Mouse (Mus musculus): ENCODE results near the gene Filip1. TPM values are rescaled to one million over a fixed set of nuclear protein-coding genes. Genes with fewer than 3 reads are reported as not detected.
"Not testable (repeated sequence)": the region's sequence is repeated elsewhere in the genome, so short reads cannot be mapped to it uniquely, and the experiment has no call there.

Gene Filip1
- 1 to 10 TPM in 2 of 3 experiments, under 1 TPM in 1; 0.36 to 1.7 (median 1.0) TPM for polyA plus RNA-seq (2017; shearing (Covaris generic))

DNA sequence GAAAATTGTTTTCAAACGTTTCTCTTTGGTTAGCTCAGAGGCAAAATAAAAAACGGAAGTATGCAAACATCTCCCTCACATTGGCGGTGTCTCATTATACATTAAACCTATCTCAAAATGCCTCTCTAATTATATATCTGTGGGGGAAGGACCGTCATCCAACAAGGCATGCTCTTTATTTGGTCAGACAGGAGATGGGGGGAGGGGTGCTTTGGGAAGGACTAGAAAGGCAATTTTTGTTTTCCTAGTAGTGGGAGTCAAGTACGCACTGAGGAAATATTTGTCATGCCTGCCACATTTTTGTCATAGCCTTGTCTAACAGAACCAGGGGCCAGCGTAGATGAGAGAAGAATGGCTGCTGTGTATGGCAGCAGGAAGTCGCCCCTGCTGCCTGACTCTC, at the start of gene Filip1:
Filip1 (minus strand) TSS at position 101 of the 400 bp plus-strand sequence.
- no peak for ATAC-seq

DNA sequence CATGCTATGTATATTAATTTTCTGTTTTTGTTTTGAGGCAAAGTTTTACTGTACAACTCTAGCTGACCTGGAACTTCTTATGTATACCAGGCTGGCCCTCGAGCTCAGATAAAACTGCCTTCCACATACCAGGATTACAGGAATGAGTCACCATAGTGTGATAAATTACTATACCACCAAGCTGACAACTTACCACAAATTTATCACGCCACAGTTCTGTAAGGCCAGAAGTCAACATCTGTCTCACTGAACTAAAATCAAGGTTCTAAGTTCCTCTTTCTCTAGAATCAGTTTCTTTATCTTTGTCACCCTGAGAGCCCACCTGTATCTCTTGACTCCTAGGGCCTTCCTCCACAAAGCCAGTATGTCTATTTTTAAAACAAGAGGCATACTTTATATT, 45.0 kb upstream of the Filip1 start:
- no peak for ATAC-seq

DNA sequence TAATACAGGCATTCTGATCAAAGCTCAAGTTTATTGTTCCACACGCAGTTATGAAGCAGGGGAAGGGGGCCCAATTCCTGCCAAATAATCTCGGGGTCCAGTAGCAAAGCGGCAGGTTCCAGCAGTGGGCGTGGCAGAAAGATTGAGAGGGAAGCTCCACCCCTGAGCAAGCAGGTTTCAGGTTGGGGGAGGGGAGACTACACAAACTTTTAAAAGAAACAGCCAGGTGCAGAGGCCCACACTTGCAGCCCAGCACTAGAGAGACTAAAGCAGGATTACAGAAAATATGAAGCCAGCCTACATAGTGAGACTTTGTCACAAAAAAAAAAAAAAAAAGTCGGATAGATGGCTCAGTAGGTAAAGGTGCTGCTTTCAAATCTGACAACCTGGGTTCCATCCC, 40.3 kb upstream of the Filip1 start:
- ATAC-seq = no peak

DNA sequence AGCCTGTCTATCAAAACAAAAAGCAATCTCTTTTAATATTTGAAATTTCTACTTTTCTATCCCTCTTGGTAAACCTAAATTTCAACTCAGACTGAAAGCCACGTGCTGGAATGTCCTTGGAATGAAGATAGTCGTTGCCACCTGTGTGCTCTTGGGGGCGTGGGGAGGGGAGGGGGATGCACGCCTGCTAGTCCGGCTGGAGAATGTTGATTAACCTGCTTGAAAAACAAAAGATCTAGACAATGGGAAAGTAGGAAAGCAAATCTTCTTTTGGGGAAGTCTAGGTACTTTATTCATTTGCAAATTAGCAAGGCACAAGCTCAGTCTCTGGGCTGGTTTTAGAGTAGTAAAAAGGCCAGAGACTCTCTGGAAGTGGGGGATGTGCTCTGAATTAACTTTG, 36.6 kb upstream of the Filip1 start:
- not testable (repeated sequence) for ATAC-seq

DNA sequence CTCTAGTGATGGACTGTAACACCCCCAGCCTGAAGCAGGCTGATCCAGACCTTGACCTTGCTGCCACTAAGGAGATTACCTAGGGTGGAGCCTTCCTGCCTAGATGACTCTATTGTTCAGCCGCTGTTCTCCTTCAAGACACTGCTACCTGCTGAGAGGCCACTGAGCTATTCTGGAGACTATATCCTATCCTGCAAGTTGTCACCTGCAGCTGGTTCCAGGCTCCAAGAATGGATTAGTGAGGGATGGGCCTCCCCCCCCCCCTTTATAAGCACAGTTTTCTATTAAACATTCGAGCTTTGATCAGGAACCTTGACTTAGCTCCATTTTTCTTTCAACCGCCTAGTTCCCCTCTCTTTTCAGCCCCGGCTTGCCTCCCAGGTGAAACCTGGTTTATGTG, 31.6 kb upstream of the Filip1 start:
- ATAC-seq = not testable (repeated sequence)

DNA sequence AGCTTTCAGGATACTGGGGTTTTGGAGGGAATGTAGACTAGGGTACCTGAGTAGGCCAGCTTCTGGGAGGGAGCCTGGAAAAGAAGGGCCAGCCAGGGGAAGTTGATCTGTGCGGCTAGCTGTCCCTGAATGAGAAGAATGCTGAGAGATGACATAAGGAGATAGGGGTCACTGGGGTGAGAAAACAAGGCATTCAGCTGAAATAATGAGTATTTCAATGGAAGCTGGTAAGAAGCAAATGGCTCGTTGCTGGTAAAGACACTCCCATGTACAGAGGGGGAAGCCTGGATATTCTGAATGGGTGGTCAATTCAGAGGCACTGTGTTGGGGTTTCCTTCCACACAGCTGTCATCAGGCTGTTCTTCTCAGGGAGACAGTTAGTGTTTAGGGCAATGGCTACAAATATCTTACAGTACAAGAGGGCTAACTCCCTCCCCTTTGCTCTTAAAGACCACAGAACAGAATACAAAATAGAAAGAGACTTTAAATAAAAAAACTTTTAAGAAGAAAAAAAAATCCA, 26.7 kb upstream of the Filip1 start:
- ATAC-seq = no peak

DNA sequence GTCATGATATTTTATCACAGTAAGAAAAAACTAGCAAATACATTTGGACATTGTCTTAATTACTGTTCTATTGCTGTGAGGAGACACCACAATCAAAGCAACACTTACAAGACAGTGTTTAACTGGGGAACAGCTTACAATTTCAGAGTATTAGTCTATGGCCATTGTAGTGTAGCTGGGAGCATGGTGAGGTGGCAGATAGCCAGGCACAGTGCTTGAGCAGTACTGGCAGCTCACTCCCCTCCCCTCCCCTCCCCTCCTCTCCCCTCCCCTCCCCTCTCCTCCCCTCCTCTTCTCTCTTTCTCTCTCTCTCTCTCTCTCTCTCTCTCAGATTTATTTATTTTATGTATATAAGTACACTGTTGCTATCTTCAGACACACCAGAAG, 25.3 kb upstream of the Filip1 start:
- ATAC-seq = no peak

DNA sequence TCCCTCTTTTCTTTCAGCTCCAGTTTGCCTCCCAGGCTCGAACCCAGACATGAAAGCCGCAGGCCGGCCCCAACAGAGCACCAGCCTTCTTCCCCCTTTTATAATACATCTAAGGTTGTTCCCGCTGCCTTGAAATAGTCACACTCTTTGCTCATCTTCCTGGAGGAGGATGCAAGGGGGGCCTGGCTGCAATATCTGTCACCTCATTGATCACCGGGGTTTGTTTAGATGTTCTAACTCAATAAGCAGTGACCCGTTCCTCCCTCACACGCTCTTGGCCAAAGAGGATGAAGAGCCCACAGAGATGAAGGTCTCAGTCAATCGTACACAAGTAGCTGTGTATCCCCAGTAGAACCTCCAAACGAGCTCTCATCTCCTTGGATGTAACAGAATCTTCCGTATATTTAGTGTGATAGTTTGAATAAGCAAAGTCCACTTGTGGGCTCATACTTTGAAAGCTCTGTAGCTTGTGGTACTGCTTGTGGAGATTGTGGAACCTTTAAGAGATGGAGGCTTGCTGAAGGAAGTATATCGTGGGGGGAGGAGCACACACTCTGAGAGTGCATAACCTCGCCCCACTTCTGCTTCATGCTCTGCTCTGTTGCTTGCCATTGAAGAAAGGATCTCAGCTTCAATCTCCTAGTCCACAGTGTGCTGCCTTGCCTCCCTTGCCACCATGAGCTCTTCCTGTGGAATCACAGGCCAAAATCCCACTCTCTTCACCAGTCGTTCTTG, 24.8 kb upstream of the Filip1 start:
- no peak for ATAC-seq

DNA sequence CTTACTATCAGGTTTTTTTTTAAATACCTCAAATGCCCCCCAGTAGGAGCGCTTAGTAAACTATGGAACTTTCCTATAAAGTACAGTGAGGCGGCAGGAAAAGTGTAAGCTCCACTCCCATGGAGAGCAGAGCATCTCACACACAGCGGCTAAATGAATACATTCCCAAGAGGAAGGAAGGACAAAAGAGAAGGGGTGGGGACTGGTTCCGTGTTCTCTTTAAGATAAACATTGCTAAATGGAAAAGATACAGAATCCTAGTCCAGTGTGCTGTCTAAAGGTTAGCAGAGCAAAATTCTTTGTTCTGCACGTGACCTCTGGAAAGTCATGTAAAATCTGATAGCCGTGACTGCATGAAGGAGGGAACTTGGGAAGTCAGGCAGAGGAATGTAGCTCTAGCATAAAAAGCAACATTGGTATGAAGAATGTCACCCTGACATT, 13.9 kb upstream of the Filip1 start:
- ATAC-seq = no peak

DNA sequence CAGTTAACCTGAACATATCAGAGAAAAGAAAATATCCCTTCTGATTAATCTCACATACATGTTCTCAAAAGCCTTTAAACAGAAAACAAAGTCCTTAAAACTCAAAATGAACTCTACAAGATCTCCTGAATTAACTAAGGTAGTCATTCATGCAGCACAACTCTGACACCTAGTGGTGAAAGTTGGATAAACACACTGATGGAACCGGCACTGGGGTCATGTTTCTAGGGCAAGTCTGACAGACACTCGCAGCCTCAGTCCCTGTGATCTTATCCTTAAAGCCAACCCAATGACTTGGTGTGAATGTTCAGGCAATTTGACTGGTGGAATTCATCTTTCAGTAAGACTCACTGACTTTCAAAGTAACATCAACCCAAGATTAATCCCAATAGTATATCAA, 13.4 kb upstream of the Filip1 start:
- peak; percentile 73 for ATAC-seq

DNA sequence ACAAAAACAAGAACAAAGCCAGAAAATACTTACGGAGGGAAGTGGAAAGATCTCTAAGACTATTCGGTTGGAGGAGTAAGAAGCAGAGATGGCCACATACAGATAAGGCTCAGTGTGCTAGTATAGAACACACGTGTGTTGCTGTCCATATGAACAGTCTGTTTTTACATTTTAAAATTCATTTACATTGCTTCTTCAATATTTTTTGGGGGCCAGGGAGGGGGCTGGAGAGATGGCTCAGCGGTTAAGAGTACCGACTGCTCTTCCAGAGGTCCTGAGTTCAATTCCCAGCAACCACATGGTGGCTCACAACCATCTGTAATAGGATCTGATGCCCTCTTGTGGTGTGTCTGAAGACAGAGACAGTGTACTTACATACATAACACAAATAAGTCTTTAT, 12.7 kb upstream of the Filip1 start:
- ATAC-seq = not testable (repeated sequence)

DNA sequence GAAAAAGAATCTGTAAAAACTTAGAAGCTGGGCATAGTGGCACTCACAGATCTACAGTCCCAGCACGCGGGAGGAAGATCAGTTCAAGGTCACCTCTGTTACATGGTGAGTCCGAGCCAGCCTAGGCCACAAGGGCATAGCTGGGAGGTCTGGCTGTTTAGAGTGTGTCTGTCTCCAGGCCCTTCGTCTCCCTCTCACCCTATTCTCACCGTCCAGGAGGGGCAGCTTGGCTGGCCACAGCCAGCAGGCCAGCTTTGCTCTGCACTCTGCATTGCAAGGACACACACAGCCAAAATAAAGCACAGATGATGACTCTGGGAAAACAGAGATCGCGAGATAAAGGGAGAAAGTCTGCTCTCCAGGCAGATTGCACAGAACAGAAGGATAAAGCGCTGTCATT, 10.2 kb upstream of the Filip1 start:
- no peak for ATAC-seq

DNA sequence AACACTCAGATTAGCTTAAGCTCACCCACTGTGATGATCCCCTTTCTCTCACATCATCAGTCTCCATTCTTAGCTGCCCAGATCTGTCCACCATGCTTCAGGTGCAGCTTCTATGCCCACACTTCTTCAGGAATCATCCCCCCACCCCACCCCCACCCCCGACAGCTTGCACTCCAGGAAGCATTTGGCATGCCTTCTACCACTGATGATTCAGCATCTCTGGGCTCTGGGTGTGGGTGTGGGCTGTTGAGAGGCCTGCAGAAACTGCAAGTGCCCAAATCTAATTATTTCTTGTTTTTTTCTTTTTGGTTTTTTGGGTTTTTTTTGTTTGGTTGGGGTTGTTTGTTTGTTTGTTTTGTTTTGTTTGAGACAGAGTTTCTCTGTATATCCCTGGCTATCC, 9.0 kb upstream of the Filip1 start:
- no peak for ATAC-seq

DNA sequence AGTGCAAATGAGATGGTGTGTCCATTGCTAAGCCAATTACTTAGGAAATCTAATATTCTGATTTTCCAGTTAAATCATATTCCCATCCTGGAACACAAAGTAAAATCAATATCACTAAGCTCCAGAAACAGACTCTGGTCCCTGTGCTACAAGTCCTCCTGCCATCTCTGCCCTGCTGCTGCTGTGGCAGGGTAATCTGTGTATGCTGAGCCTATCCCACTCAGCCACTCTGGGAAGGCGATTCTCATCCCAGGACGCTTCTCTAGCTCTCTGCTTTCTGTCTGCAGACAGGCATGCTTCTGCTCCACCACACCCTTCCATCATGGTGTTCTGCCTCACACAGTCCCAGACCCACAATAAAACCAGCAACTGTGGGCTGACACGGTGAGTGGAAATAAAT, 7.8 kb upstream of the Filip1 start:
- no peak for ATAC-seq

DNA sequence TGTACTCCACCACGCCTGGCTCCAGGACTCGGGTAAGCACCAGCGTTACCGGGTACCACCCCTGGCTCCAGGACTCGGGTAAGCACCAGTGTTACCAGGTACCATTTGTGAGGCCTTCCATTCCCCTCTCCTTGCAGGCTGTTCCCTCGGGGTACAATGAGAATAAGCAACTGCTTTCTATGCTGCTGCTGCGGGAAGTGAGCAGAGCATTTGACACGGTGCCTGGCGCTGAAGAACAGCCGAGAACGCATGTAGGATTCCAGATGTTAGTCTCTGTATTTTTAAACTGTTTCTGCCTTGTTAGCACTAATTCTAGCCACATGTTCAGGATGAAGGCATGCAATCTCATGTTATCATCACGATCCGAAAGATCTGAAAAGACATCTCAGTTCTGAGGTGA, 635 bp downstream of the Filip1 start:
- ATAC-seq = no peak

DNA sequence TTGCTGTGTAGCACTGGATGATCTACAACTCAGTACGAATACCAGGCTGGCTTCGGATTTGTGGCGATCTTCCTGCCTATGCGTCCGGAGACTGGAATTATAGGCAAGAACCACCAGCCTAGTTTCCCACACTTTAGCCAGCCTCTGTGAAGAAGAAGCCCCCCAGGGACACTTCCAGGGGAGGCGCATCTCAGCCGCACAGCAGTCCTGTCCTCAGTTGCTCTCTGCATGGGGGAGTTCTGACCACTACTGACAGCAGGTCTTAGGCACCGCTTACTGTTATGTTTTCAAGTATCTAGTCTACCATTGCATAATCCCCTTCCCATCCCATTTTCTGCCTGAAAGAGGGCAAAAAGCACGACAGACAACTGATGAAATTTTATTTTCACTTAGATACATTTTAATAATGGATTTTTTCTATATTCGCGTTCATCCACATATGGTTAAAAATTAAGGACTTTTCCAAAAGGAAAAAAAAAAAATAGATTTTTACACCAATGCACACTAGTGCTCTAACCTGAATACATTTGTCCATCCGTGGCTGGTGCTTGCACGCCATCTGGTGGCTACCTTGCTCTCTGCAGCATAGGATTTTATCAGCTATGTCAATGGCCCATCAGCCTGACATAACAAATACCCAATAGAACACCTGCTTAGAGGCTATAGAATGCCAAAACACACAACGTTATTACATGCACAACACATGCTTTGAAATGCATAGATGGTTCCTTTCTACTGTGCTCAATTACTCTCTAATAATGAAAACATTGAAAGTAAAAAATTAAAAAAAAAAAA, 10.1 kb downstream of the Filip1 start:
- ATAC-seq = peak; percentile 90

DNA sequence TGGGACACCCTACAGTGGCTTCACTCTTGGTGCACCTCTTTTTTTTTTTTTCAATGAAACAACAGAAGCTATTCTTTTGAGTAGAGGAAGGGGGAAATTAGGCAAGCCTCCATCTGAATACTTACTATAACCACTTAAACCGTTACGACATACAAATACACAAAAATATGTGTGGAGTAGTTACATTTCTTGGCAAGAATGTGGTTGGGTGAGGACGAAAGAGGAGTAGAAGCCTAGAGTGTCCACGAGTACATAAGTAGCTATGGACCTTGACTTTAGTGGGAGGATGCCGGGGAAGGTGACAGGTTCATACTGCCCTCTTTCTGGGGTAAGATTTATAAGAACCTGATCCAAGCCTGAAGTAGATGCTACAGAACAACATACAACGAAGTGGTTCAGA, 15.4 kb downstream of the Filip1 start:
- ATAC-seq = no peak

DNA sequence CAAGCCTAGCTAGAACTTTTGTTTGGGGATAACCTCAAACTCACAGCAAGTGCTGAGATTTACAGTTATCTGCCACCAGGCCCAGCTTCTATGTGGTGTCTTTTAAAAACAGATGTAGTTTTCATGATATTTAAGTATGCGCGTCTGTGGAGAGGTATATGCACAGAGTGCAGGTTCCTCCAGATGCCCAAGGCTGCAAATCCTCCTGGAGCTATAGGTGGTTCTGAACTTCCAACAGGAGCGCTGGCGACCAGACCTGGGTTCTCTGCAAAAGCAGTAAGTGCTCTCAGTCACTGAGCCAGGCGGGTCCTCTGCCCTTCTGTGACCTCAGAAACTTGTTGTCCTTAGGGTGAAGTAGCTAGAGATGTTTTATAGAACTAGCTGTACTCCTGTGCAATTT, 18.4 kb downstream of the Filip1 start:
- ATAC-seq = no peak

DNA sequence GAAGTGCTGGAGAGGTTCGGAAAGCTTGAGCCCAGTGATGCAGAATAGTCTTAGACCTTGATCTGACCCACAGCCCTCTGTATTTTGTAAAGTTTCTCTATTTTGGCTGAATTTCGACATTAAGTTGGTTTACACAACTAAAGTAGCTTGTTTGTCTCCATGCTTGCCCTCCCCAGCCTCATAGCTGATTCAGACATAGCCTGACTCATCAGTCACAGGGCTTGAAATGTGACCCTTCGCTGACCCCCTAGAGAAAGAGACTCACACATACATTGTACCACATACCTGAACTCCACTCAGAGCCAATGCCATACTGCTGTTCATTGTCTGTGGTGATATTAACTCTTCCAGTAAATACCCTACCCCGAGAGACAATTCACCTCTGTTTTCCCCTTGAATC, 19.6 kb downstream of the Filip1 start:
- ATAC-seq = no peak

DNA sequence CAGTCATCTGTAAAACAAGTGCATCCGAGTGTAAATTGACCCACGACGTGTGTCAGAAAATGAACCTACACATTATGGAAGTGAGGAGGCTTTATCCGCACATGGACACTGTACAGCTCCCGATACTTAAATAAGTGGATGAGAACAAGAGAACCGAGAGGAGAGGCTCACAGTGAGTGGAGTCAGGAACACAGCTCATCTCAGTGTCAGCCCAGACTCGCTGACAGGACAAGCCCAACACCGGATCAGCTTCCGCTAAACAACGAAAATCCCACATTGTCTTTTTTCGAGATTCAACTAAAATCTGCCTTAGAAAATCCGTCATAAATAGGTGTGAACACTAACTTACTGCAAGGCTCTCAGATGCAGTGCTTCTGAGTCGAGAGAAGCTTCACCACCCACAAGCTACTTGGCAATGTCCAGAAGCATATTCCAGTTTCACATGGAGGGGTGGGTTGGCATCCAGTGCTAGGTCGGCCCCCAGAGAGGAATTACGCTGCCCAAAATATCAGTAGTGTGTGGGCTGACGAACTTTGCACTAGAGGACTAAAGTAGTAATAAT, 22.1 kb downstream of the Filip1 start:
- ATAC-seq = no peak

DNA sequence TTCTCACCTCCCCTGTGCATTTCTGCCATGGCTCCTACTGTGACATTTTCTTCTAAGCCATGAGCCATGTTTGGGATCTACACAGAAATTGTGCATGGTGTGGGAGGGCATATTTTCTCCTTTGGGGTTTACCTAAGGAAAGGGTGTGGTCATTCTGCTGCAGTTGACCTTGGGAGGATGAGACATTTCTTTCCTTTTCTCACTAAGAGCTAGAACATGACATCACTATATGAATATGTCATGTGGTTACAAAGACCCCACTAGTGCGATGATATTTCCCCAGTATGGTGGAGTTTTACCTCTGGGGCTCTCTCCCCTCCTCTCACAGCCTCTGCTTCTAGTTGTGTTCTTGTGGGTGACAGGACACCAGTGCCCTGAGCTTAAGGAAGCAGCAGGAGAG, 22.9 kb downstream of the Filip1 start:
- no peak for ATAC-seq

DNA sequence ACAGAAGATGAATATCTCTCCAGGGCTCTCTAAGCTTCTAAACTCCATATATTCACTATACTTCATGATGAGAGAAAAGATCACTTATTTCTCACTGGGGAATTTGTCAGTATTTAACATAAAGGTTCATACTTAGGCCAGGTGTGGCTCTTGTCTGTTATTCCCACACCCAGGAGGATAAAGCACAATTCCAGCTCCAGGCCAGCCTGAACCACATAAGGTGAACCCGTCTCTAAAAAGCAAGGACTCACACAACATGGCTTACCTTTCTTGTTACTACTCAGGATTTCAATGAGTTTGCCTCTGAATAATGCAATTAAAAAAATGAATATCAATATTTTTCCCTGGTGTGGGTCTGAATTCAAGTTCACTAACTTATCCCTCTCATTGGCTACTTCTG, 23.6 kb downstream of the Filip1 start:
- no peak for ATAC-seq

DNA sequence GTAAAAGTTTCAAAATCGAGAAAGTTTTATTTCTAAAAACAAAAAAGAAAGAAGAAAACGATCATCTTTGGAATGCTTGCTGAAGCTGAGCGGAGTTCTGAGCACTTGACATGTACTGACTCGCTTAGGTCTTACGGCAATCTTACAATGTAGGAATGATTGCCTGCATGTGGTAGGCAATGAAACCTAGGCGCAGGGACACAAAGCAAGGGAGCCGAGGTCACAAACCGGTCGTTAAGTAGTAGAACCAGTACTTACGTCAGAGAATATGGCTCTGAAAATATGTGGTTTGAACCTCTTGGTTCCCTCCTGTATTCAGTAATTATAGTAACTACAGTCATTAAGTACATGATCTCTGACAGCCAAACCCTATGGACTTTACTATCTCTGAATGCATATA, 29.4 kb downstream of the Filip1 start:
- no peak for ATAC-seq

DNA sequence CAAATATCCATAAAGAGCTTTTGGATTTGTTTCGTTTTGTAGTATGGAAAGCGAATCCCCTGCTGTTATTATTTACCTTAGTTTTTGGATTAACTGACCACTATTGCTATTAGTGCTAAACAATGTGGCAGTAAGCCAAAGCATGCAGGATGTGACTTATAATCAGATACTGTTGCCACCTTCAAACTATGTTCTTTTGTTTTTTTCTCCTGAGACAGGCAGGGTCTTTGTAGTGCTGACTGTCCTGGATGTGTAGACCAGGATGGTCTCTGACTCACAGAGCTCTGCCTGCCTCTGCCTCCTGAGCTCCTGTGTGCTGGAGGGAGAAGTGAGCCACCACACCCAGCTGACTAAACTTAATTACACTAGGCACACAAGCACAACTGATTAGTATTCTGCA, 33.4 kb downstream of the Filip1 start:
- ATAC-seq = no peak

Data from inflammation-experienced regulatory T-cells, adult 6 months (primary cell).